Mouse (Mus musculus) heart, adult 2 months (tissue): Measurements from ENCODE around the gene Lamtor4.

Source experiments
- CTCF ChIP-seq: fragments of 200-600 bp; IDR thresholded peaks from 2 replicates; pipeline ENCODE4 v1.8.1; 2022; ENCODE audit warnings: antibody characterized with exemption, mild to moderate bottlenecking, moderate library complexity
- POLR2A ChIP-seq: fragments of 200-500 bp; IDR thresholded peaks from 2 replicates; pipeline ENCODE4 v1.6.1; 2011; ENCODE audit warnings: mild to moderate bottlenecking, low read depth, low read length, control low read depth; ENCODE audit not compliant: insufficient read depth

DNA sequence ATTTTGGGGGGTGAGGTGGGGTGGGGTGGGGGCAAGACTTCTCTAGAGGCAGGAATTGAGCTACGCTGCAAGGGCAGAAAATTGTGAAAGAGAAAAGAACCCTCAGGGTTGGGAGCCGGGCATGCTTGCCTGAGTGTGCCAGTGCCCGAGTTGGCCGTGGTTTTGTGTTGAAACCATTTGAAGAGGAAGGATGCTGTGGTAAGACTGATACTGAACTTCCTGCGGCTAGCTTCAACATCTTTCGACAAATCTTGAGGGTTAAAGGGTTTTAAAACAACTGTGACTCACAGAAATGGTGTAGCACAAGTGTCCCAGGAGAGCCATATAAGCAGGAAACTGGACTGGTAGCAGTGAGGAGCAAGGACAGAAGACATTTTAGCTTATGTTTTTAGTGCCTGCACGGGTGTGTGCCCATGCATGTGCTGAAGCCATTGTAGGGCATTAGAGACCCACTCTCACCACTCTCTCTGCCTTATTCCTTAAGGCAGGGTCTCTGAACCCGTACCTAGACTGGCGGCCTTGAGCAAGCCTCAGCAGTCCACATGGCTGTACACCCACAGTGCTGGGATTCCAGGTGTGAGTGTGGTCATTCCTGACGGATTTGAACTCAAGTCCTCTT is 1.8 kb downstream of the Lamtor4 start:
- no peak for TF ChIP-seq POLR2A
- TF ChIP-seq CTCF: no peak
